Mouse (Mus musculus) kidney, adult 11 months (tissue): ENCODE data around the gene Pdxk.

ENCODE experiments used
- DNase-seq: peaks from one replicate; pipeline ENCODE4 v3.0.0; 2022

Gene Pdxk

DNA sequence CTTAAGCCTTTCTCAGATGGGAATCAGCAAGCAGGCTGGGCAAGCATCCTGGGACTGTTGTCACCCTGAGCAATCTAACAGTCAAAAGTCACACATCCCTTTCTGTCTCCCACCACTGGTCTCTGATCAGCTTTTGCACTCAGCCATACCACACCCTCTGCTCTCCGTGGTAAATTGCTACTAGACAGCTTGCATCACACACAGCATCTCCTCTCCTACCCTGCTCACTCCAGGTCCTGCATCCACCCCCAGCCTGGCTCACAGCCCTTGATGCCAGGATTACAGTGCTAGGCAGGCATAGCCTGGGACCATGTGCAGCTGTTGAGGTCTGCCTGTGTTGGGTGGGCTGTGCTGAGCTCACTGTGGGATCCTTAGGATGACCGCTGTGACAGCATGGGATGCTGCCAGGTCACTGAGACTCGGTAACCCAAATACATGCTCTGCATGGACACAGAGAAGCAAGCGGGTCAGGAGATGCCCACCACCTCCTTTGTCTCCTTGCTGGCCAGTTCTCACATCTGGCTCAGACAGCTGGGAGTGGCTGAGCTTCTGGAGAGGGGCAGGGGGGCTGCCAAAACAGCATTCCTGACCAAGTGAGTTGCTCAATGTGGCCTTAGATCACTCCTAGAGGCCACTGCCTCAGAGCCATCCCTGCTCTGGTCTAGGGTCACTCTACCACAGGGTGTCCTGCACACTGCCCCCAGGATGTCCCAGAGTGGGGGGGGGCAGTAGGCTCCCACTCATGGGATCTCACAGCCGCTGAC lies 6.2 kb downstream of the Pdxk start:
- no peak for DNase-seq

DNA sequence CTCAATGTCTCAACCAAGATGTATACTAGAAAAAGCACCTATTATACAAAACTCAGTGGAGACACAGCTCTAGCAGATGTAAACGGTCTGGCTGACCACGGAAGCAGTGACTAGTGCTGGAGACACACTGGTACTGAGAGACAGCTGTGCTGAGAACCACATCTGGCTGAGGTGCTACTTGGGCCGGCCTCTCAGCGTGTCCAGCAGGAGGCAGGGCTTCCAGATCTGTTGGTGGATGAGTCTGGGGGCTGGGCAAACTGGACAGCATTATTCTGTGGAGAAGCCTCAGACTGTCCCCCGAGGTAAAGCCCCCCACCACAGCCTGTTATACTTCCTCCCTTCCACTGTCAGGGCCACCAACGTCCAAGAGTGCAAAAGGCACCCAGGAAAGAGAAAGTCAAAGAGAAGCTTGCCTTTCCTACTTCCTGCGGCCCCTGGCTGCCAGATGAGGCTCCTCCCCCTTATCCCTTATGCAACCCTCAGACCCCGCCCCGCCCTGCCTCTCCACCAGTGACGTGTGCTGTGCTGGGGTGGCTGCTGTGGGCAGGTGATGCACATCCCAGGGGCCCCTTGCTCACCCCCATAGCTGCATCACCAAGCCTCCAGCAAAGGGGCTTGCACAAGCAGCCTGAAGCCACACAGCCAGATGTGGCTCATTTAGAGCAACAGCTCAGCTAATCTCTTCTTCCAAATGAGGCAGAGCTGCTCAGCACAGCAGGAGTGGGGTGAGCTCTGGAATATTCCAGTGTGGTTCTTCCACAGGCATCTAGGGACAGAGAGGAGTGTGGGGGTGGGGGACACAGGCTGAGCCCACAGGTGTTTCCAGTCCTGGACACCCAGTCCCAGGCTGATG lies 7.1 kb downstream of the Pdxk start:
- DNase-seq = peak; percentile 59

DNA sequence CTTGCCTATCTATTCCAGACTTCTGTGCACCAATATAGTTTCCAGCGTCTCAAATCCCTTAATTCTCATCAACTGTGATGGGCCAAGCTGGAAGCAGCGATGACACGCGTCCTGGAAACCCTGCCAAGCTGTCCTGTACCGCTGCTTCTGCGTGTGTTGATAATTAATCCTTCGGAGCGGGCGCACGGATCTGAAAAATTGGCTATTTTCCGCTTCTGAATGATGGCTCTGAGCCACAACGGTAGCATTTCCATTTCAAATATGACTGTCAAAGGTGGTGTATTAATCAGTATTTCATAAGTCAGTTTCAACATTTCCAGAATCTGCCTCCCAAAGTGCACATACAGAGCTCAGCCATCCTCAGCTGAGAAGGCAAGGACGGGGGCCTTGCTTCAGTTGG lies 8.1 kb downstream of the Pdxk start:
- DNase-seq = no peak

DNA sequence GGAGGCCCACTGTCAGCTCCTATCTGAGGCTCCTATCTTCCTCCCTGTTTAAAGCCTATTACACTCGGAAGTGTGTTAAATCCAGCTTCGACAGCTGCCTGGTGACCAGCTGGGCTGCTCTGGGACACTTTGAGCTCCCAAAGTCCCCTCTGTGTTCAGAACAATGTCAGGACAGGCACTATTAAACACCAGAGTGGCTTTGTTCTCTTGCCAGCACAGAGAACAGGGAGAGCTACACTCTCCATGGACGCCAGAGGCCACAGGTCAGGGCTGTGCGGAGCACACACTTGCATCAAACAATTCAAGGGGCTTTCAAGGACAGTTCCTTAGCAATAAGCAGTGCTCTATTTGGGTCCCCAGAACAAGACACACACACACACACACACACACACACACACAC lies 12.1 kb downstream of the Pdxk start:
- DNase-seq = no peak

DNA sequence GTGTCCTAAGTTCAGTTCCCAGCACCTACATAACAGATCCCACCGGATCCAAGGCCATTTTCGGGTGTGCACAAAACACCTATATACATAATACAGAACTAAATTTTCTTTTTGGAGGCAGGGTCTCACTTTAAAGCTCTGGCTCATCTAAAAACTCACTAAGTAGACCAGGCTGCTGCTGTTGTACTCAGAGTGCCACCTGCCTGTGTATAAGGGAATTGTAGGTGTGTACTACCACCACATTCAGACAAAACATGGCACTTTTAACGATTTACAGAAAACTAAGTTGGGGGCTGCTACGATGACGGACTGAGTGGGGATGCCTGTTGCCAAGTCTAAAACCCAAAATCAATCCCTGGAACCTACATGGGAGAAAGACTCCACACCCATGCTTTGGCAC lies 14.0 kb downstream of the Pdxk start:
- DNase-seq = no peak

DNA sequence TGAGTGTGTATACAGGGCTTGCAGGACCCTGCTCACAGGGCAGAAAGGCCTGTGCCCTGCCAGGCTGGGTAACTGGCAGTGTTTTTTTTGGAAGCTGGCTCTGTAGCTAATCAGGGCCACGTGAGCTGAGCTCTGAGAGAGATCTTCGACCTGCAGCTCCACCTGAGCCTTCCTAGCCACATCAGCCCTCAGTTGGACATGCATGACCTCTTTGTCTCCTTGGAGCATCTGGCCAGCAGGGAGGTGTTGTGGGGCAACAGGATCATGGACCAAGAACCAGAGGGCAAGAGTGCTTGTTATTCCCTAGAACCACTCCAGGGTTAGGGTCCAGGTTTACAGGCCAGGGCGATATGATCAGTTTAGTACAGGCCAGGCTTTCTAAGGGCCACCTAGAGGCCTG lies 17.4 kb downstream of the Pdxk start:
- peak; percentile 70 for DNase-seq

DNA sequence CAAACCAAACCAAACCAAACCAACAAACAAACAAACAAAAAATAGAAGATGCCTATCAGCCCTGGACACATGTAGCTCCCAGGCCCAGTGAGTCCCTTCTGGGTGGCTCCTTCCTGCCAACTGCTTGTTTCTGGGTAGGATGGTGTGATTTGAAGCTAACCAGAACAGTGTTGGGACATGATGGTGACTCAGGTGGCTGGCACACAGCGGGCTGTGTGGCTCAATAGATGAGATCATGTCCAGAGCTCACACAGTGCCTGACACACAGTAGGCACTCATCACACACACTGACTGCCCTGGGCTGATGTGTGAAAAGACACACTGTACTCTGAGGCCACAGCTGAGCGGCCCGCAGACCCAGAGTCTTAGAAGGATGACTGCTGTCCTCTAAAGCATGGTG lies 18.6 kb downstream of the Pdxk start:
- DNase-seq = no peak

DNA sequence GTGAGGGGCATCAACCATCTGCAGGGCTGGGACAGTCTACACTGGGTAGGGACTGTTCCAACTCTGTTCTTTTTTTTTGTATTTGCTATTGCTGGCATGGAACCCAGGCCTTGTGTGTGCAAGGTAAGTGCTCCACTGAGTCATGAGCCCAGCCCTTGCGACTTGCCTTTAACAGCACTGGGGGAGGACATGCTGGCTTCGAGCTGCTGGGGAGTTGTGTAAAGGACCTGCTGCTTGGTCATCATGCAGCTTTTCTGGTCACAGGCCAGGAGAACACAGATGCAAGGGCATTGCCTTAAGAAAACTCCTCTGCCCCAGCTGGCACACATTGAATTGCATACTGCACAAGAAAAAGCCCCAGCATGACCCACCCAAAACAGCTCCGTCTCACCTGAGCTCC lies 22.5 kb downstream of the Pdxk start:
- no peak for DNase-seq

DNA sequence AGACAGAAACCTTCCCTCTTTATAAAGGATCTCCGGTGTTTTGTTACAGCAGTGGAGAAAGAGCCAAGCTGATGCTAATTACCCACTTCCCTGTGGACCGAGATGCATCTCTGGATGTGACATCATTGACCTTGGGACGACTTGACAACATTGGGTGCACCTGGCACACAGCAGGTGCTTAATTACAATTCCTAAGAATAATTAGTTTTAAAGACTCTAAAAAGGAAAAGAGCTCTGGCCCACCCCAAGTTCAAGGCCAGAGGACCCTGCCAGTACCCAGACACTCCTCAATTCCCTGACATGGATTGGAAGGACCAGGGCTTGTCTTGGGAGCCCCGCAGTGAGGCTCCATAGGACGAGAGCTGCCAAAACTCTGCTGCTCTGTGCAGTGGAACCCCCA lies 23.2 kb downstream of the Pdxk start:
- DNase-seq = no peak

DNA sequence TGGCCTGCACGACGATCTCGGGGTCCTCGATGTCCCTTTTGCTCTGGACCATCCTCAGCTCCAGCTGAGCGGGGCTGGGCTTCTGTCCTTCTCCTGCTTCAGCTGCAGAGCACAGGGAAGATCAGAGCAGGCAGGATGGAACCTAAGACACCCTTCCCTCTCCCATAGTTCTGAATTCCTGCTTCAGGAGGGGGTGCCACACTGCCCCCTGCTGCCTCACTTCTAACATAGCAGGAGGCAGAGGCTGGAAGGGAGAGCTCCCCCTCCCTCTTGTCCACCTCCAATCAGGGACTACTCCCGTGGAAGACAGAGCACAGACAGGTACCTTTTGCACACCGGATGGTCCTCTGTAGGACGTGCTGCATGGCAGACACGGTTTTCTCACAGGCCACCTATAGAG lies 24.0 kb downstream of the Pdxk start:
- no peak for DNase-seq

DNA sequence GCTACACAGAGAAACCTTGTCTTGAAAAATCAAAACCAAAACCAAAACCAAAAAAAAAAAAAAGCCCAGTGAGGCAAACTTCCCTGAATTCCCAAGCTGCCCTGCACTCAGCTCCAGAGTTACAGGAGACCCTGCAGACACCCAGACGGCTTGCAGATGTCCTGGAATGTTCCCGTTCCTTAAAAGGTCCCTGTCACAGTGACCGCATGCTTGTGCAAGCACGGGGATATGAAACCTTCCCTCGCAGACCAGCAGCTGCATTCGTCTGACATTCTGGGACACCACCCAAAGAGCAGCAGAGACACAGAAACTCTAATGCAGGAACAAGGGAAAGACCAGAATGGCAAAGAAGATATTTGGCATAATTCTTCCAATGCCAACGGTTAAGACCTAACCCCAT lies 24.8 kb downstream of the Pdxk start:
- DNase-seq = no peak

DNA sequence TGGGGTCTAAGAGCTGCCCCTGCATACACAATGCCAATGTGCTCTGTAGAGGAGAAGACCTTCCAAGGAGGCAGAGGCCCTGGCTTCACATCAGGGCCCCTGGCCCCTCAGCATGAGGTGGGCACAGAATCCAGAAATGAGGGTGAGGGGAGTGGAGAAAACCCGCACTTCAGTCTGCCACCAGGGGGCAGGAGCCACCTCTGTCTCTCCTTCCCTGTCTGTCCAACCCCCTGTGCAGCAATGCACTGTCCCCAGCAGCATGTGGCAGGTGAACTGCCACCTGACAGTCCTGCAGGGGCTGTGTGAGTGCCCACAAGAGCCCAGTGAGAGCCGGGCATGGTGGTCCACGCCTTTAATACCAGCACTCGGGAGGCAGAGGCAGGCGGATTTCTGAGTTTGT lies 25.2 kb downstream of the Pdxk start:
- no peak for DNase-seq

DNA sequence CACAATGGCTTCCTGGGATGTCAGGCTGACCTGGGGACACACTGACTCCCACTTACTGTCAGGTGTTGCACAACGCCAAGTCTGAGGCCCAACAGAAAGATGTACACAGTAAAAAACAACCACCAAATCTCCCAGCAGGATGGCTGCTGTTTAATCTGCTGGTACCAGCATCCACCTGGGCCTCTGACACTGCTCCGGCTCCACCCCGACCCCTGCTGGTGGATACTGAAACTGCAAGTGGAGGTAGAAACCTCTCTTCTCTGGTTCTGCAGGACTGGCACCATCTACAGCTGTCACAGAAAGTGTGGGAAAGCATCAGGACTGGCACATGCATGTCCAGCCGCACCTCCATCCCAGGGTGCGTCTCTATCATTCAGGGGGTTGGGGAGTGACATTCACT lies 26.7 kb downstream of the Pdxk start:
- DNase-seq = peak; percentile 54

DNA sequence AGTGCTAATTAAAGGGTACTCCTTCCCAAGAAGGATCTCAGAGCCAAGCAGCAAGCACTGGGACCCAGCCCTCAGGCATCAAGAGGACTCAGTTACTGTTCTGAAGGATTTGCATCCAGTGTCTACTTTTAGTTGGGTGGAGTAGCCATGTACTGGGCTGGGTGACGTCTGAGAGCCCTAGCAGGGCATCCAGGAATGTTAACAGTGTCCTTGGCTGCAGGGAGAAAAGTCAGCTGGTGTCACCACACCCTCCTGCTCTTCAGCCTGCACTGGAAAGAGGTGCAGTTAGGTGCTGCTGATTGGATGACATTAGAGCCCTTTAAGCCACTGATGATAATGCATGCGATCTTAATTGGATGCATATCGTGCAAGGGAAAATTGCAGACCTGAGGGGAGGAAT lies 31.9 kb downstream of the Pdxk start:
- DNase-seq = no peak

DNA sequence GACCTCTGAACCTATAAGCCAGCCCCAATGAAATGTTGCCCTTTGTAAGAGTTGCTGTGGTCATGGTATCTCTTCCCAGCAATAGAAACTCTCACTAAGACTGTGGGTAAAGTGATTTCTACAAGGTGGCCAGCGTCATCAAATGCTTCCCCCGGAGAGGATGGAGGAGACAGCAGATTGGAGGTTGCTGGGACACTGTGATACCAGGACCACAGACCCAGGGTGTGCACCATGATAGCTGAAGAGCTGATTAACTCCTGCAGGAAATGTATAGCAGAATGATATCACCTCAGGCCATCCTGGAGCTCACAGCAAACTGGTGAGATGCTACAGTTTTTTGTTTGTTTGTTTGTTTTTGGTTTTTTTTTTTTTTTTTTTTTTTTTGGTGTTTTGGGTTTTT lies 35.0 kb downstream of the Pdxk start:
- no peak for DNase-seq

DNA sequence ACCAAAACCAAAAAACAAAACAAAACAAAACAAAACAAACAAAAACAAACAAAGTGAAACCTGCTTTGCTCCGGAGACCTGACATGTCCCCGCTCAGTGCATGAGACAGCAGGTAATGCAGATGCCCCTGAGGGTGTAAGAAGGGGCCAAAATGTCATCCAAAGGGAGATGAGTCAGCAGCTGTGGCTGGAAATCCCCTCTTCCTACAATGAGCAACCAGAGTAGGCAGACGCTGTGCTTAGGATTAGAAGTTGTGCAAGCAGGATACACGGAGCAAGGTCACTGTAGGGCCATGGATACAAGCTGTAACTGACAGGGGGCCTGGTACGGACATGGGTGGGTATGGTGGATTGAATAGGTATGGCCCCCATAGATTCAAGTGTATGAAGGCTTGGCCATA lies 35.6 kb downstream of the Pdxk start:
- no peak for DNase-seq

DNA sequence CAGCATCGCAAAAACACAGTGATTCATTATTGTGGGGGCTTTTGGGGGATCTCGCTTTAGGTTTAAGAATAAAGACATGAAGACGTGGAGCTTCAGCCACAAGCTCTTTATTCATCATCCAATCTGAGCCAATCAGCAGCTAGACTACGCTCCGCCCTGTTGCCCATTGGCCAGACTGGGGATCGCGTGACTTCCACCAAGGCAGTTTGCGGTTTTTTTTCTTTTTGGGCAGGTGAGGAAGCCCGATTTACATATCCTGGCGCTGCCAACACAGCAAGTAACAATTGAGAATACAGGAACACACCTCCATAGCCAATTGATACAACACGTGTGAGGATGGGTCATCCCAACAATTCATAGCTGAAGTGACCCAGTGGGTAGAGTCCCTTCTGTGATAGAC lies 36.7 kb downstream of the Pdxk start:
- no peak for DNase-seq

DNA sequence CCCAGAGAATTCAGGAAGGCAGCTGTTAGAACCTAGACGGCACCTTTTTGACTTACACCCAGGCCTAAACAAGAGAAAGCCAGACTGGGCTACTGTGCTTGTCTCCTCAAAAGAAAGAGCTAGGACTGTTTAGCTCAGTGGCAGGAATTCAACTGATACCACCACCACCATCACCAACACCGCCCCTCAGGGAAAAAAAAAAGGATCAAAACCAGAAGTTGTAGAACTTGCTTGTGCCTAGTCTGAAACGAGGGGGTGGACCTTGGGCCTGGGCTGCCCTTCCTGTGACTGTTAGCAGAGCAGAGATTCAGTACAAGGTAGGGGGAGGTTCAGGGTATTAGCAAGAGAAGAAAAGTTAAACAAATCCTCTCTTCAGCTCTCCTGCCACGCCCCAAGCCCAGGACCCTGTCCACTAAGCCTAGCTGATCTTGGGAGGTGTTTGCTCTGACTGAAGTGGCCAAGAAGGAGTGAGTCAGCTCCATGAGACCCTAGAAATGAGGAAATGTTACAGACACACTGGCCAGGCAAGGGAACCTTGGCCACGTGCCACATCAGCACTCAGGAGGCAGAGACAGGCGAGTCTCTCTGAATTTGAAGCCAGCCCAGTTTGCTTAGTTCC lies 38.5 kb downstream of the Pdxk start:
- no peak for DNase-seq

DNA sequence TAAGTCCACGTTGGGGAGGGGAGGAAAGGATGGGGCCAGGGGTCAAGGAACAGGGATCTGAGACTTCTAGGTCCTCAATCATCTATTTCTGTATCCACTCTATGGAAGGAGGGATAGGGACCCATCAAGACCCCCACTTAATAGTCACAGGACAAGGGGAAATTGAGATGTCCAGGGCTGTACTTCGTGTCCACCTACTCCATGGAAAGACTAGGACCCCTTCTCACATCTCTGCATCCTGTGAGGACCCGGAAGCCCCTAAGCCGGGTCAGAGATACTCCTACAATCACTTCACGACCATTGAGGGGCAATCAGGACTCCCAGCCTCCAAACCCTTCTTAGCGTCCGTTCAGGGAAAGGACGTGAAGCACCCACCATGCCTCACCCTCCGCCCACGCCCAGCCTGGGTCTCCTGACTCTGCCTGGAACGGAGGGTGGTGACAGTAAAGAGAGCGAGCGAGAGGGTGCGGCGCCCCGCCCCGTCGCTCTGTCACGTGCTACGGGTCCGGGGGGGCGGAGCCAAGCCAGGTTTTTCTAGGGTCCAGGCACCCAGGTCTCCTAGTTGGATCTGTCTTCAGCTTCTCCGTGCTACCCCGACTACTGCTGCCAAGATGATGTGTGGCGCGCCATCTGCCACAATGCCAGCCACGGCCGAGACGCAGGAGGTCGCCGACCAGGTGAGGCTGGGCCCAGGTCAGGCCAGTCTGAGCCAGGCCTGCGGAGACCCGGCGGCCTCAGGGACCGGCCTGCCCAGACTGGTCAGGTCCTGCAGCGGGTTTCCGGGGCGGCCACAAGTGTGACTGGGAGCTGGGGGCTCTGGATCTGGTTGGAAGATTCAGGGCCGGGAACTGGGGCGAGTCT lies 39.4 kb downstream of the Pdxk start, which contains the start of gene Cstb:
Gene Cstb (plus strand): TSS at position 489 of the 861 bp plus-strand sequence.
- DNase-seq = peak; percentile 81

DNA sequence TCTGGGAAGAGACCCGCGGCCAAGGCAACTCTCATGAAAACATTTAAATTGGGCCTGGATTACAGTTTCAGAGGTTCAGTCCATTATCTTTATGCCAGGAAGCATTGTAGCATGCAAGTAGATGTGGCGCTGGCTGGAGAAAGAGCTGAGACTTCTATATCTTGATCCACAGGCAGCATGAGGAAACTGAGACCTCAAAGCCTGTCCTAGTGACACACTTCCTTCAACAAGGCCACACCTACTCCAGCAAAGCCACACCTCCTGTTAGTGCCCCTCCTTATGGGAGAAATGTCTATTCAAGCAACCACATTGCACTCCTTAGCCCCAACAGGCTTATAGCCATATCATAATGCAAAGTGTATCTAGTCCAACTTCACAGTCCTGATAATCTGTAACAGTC lies 42.2 kb downstream of the Pdxk start:
- no peak for DNase-seq

DNA sequence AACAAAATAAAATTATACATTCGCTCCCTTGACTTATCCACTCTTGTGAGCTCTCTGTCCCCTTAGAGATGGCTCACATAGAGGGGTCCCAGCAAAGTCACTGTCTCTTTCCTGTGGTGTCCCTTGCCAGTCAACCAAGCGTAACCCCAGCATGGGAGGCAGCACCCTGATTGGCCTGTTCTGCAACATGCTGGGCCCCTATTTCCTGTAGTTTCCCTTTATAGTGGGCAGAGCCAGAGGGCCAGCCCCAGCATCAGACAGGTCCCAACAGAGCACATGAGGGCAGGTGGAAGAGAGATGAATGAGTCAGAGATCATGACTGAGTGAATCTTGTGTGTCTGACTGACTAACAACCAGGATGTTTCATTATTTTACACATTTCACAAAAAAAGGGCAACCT lies 43.8 kb downstream of the Pdxk start:
- DNase-seq = no peak

DNA sequence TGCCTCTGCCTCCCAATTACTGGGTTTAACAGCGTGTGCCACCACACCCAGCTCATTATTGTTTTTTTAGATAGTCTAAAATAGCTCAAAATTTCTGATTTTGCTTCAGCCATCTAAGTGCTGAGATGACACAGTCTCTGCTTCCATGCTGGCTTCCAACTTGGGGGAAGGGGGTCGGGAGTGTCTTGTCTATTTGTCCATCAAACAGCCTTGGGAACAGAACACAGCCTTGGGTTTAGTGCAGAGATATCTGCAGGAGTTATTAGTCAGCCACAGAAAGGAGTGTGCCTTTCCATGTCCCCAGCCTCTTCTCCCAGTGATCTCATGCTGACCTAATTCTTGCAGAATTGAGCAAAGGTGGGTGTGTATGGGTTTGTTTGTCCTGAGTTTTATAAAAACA lies 46.0 kb downstream of the Pdxk start:
- DNase-seq = no peak

DNA sequence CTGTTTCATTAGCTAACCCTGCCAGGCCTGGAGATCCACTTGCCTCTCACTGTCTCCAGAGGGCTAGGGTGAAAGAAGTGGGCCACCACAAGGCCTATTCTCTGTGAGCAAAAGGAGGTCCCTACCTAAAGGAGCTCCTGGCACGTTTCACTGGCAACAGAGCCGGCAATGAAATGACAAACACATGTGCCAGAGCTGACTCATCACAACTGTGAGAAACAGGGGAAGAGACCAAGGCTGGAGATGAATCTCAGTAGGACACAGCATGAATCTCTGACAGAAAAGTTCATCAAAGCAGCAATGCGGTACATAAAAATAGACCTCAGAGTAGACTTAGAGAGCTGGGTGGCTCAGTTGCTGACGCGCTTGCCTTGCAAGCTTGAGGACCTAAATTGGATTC lies 46.9 kb downstream of the Pdxk start:
- no peak for DNase-seq
